Mouse (Mus musculus): ENCODE data around the gene Brk1. TPM values are rescaled to one million over a fixed set of nuclear protein-coding genes. Genes with fewer than 3 reads are reported as not detected.

Brk1 gene
- 287 and 297 TPM in 2 replicates for polyA plus RNA-seq (2021; fragmentation: Nextera tagmentation)
- long read RNA-seq, experiment 1, transcript Brk1-201 (3 exons, 1,095 nt) = major isoform, 224 of 235 reads
- long read RNA-seq, experiment 1, partial matches to known transcripts = 6 of 235 reads
- long read RNA-seq, experiment 1, other reads (novel, unspliced or antisense) = 5 of 235 reads
- long read RNA-seq, experiment 2, transcript Brk1-201 (3 exons, 1,095 nt) = major isoform, 278 of 312 reads
- long read RNA-seq, experiment 2, partial matches to known transcripts = 31 of 312 reads
- long read RNA-seq, experiment 2, other reads (novel, unspliced or antisense) = 3 of 312 reads

GRCm38 (mm10) chr6:113604432-113605223 is at the start of gene Brk1:
Brk1 (plus strand) TSS chr6:113604772.

GRCm38 (mm10) chr6:113600543-113601139 is 3.9 kb upstream of the Brk1 start, which contains the start of gene Fancd2os:
Fancd2os (minus strand) TSS chr6:113600715.

DNA sequence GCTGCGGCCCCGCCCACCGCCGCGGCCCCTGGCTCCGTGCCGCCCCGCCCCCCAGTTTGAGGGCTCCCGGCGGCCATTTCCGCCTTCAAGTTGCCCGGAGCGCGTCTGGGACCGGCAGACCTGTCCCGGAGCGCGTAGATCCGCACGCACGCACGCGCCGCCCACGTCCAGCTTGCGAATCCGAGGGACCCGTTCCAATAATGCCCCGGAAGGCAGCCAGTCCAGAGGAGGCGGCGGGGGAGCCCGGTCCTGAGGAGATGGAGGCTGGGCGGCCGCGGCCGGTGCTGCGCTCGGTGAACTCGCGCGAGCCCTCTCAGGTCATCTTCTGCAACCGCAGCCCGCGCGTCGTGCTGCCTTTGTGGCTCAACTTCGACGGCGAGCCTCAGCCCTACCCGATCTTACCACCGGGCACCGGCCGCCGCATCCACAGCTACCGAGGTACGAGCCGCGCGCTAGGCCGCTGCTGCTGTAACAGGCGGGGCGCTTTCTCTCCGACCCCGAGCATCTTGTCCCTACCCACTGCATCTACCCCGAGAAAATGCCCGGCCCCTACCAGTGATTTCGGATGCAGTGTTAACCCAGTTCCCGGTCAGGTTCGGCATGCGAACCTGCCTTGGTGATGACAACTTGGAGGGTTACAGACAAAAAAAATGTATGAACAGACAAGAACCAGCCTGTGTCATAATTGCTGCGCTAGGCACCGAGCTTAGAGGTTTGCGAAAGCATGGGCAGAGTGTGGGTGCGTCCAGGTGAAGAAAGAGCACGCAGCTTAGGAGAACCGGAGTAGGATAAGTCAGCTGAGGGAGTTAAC is 19.6 kb downstream of the Brk1 start, which contains the start of gene Vhl:
TSS of gene Vhl (plus strand) at position 19 of the 811 bp plus-strand sequence.

DNA sequence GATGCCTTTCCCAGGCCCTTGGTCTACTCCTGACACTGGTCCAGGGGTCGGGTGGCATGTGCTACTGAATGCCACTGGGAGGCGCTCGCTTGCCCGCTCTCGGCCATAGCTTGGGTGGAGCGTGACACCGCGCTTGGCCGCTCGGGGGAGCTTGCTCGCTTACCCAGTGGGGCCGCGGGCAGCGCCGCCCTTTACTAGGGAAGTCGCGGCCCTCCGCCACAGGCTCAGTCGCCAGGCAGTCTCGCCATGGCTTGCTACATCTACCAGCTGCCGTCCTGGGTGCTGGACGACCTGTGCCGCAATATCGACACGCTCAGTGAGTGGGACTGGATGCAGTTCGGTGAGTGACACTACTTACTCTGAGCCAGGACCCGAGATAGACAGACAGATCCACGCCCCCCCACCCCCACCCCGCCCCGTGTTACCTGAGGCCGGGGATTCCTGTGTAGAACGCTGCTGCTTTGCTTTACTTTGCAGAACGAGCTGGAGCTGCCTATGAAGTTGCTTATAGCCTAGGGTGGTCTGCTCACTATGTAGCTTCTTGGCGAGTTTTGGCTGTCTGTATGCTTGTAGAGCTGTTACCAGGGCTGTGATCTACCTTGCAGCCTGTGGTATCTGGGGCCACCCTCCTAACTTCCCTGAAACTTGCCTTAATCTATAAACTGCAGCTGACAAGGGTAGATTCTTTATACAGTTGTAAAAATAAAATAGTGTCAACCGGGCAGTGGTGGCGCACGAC is 33.9 kb downstream of the Brk1 start, which contains the start of gene Irak2:
TSS of gene Irak2 (plus strand) at position 166 of the 739 bp plus-strand sequence.

Other genes starting within 250 kb of the Brk1 start
- gene Tada3, start 226.9 kb upstream of the Brk1 start, polyA plus RNA-seq (2021; fragmentation: Nextera tagmentation) = 16.2 and 28.5 TPM in 2 replicates
- 287 and 388 TPM in 2 replicates for gene Arpc4, start 226.7 kb upstream of the Brk1 start, polyA plus RNA-seq (2021; fragmentation: Nextera tagmentation)
- 3.0 and 3.4 TPM in 2 replicates for gene Ttll3, start 215.5 kb upstream of the Brk1 start, polyA plus RNA-seq (2021; fragmentation: Nextera tagmentation)
- gene Rpusd3, start 185.4 kb upstream of the Brk1 start, polyA plus RNA-seq (2021; fragmentation: Nextera tagmentation) = 16.2 and 16.3 TPM in 2 replicates
- not detected in 2 replicates for gene Cidec, start 169.0 kb upstream of the Brk1 start, polyA plus RNA-seq (2021; fragmentation: Nextera tagmentation)
- gene Jagn1, start 162.2 kb upstream of the Brk1 start, polyA plus RNA-seq (2021; fragmentation: Nextera tagmentation) = 76.8 and 86.7 TPM in 2 replicates
- gene Il17re, start 146.3 kb upstream of the Brk1 start, polyA plus RNA-seq (2021; fragmentation: Nextera tagmentation) = 0.17 and 0.43 TPM in 2 replicates
- gene Il17rc, start 133.3 kb upstream of the Brk1 start, polyA plus RNA-seq (2021; fragmentation: Nextera tagmentation) = 5.2 and 6.6 TPM in 2 replicates
- gene Creld1, start 121.5 kb upstream of the Brk1 start, polyA plus RNA-seq (2021; fragmentation: Nextera tagmentation) = 78.3 and 85.0 TPM in 2 replicates
- 18.0 and 26.8 TPM in 2 replicates for gene Prrt3, start 102.8 kb upstream of the Brk1 start, polyA plus RNA-seq (2021; fragmentation: Nextera tagmentation)
- gene Emc3, start 73.1 kb upstream of the Brk1 start, polyA plus RNA-seq (2021; fragmentation: Nextera tagmentation) = 84.7 and 101 TPM in 2 replicates
- gene Fancd2, start 73.1 kb upstream of the Brk1 start, polyA plus RNA-seq (2021; fragmentation: Nextera tagmentation) = 3.6 and 4.7 TPM in 2 replicates
- gene Fancd2os, start 4.1 kb upstream of the Brk1 start, polyA plus RNA-seq (2021; fragmentation: Nextera tagmentation) = 0.27 and 0.33 TPM in 2 replicates
- 37.1 and 39.1 TPM in 2 replicates for gene Vhl, start 19.2 kb downstream of the Brk1 start, polyA plus RNA-seq (2021; fragmentation: Nextera tagmentation)
- 8.5 and 16.6 TPM in 2 replicates for gene Irak2, start 33.7 kb downstream of the Brk1 start, polyA plus RNA-seq (2021; fragmentation: Nextera tagmentation)
- 1.1 and 1.4 TPM in 2 replicates for gene Tatdn2, start 92.3 kb downstream of the Brk1 start, polyA plus RNA-seq (2021; fragmentation: Nextera tagmentation)
- not detected in 2 replicates for gene Ghrl, start 115.1 kb downstream of the Brk1 start, polyA plus RNA-seq (2021; fragmentation: Nextera tagmentation)
- 118 and 151 TPM in 2 replicates for gene Sec13, start 136.0 kb downstream of the Brk1 start, polyA plus RNA-seq (2021; fragmentation: Nextera tagmentation)

All from left cerebral cortex, adult 6 months (tissue).